Mouse (Mus musculus): Measurements from ENCODE around the gene Gys1.
A peak's percentile ranks its signal among the peaks of the same experiment; 100 is the strongest.
"Not testable (repeated sequence)": the region's sequence is repeated elsewhere in the genome, so short reads cannot be mapped to it uniquely, and the experiment has no call there.

The Gys1 gene

DNA sequence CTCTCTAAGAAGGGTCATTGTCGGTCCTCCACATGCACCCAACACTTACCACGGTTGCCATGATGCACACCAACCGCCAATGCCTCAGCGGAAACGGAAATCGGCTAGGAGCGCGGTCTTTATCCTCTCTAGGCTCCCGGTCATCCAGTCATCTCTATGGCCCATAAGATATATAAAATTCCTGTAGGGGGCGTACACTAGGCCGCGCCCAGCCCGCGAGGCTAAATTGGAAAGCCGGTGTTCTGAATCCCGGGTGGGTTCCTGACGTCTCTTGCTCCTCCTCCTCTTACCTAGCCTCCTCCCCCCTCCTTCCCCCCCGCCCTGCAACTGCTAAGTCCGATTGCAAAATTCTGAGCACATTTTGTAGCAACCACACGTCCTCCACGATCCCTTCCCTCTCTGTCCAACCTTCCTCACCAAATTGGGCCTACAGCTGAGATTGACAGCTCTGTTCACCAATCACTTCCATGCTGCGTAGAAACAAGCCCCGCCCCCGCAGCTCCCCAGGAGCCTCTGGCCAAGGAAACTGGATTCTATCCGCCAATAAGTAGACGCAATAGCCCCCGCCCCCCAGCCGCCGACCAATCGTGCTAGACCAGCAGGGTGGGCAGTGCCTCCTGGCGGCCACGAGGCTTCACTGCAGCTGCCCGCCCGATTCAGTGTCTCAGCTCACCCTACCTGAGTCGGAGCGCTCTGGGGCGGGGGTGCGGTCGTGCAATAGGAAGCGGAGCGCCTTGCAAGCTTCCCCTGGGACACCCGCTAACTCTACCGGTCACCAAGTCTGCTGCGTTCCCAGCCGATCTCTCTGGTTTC, at the start of gene Gys1:
TSS of gene Gys1 (plus strand) at position 642 of the 813 bp plus-strand sequence.
- DNase-seq (ENCODE audit: low spot score) = peak; percentile 100

DNA sequence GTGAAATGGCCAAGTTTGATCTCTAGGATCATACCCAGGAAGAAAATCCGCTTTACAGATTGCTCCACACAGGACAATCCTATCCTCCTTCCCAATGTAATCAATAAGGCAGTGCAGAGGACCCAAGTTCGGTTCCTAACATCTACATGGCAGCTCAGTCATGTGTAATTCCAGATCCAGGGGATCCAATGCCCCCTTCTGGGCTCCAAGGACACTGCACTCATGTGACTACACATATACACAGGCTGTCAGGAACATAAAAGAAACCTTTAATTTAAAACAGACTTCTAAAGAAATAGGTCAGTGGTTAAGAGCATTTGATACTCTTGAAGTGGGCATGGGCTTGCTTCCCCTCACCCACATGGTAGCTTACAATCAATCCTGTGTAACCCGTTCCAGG, 48.6 kb upstream of the Gys1 start:
- DNase-seq (ENCODE audit: low spot score) = no peak

DNA sequence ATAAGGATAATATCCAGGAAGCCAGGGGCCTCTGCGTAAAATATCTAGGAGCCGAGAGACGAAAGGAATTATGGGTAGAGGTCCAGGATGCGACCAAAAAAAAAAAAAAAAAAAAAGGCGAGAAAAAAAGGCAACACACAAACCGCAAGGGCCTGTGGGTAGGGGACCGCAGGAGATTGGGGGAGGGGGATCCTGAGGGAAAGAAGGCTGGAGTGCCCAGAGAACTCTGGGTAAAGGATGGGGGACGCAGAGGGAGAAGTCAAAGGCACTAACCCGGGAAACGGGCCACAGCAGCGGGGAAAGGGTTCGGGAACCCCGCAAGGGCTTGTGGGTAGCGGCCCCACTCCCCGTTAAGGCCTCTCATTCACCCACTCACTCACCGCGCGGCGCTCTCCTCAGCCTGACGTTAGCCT, 39.5 kb upstream of the Gys1 start:
- no peak for DNase-seq (ENCODE audit: low spot score)

DNA sequence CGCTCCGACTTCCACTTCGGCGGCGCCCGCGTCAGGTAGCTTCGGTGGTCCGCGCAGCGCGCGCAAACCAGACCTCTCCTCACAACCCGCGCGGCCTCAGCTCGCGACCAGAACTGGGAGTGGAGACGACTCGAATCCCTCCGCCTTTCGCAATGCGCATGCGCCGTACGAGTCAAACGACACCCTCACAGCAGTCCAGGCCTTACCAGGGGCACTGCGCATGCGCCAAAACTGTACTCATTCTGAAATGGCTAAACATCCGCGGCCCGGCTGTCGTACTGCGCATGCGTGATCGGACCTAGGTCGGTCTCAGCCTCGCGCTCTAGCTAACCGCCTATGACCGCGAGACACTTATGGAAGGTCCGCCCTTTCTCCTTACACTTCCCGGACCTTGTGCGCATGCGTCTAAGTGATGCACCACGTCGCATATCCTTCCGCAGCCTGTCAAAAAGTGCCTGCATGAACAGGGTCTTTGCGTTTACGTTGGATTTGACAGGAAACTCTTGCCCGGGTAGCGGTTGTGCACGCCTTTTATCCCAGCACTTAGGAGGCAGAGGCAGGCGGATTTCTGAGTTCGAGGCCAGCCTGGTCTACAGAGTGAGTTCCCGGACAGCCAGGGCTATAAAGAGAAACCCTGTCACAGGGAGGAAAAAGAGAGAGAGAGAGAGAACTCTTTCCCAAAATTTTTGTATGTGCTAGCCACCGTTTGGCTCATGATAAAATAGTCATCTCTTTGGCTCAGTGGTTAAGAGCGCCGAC, 38.9 kb upstream of the Gys1 start, which contains the start of gene Snrnp70:
TSS of gene Snrnp70 (minus strand) at position 165 of the 759 bp plus-strand sequence.
- DNase-seq (ENCODE audit: low spot score) = peak; percentile 100

DNA sequence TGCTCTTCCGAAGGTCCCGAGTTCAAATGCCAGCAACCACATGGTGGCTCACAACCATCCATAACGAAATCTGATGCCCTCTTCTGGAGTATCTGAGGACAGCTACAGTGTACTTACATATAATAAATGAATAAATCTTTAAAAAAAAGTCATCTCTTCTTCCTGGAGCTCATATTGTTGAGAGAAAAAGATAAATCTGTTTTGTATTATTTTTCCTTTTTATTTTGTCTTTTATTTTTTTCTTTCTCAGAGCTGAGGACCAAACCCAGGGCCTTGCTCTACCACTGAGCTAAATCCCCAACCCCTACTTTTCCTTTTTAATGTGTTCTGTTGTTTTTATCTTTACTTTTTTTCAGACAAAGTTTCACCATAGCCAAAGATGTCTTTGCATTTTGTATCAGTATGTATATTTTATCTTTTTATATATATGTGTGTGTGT, 38.3 kb upstream of the Gys1 start:
- DNase-seq (ENCODE audit: low spot score) = not testable (repeated sequence)

DNA sequence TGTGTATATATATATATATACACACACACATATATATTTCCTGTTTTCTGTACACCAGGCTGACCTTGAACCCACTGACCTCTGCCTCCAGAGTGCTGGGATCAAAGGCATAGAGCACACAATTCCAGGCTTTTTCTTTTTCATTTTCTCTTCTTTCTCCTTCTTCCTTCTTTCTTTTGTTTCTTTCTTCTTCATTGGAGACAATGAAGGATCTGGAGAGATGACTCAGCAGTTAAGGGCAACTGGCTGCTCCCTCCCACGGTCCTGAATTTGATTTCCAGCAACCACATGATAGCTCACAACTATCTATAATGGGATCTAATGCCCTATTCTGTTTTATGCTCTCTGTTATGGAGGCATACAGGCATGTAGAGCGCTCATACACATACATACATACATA, 37.9 kb upstream of the Gys1 start:
- no peak for DNase-seq (ENCODE audit: low spot score)

DNA sequence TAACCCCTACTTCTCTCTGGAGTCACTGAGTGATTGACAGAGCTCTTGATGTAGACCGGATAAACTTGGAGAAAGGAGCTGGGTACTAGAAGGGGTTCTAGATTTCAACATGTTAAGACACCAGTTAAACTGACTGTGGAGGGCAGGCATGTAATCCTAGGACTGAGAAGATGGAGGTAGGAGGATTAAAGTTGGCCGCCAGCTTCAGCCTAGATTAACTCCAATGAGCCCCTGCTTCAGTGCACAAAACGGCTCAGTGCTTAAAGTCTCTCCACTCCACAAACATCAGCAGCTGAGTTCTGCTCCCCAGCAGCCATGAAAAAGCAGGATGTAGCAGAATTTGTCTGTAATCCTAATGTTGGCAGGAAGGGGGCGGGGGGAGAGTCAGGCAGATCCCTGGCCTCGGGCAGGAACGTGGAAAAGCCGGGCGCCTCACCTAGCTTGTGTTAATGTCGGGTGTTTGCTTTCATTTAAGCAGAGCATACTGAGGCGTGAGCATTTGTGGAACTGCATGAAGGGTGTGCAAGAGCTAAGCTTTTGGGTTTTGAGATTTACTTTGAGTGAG, 33.0 kb upstream of the Gys1 start:
- no peak for DNase-seq (ENCODE audit: low spot score)

DNA sequence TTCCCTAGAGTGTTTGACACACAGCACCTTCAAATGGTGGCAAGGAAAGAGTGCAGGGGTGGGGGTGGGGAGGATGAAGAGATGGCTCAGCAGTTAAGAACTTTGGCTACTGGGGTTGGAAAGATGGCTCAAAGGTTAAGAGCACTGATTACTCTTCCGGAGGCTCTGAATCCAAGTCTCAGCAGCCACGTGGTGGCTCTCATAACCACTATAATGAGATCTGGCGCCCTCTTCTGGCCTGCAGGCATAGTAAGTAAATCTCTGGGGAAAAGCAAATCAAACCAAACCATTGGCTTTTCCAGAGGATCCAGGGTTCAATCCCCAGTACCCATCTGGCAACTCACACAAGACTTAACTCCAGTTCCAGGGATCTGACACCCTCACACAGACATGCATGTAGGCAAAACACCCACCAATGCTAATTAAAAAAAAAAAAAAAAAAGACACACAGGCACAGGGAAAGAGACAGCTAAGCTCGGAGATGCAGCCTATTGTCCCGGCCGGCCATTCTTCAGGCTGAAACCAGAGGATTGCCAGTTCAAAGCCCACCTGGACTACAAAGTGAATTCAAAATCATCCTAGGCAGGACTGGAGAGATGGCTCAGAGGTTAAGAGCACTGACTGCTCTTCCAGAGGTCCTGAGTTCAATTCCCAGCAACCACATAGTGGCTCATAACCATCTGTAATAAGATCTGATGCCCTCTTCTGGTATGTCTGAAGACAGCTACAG, 30.9 kb upstream of the Gys1 start:
- DNase-seq (ENCODE audit: low spot score) = peak; percentile 64

DNA sequence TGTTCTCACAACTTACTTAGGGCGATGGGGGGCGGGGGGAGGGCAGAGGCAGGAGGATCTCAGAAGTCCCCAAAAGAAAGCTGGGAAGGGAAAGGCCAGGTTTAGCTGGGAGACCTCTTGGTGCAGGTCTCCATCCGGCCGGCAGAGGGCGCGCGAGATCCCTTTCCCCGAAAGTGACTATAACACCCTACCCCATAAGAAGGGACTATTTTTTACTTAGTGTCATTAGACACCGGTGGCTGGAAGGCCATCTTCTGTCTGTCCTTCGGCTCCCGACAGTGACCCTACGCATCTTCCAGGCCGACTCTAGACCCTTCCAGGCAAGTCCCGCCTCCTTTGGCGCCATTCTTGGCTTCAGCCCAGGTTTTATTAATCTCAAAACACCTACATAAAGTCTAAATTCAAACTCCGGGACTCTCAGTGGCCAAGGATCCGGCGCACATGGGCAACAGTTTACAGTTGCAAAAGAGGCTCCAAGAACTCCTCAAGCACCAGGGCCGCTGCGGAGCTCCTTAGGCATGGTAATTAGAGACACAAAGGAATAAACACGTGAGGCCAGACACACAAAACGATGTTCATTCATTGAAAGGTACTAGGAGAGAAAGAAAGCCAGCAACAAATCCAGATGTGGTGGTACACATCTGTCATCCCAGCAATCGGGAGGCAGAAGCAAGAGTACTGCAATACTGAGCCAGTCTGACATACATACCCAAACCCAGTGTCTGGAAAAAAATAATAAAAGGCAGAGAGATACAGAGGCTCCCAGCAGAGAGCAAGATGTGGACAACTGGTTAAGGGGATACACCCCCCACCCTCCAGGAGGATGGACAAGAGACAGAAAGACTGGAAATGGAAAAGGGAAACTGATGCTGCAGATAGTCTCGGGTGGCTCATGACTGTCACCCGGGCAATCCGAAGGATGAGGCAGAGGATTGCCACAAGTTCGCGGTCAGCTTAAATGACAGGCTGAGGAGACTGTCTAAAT, 29.3 kb upstream of the Gys1 start, which contains the start of gene Kcna7:
TSS of gene Kcna7 (plus strand) at position 563 of the 985 bp plus-strand sequence.
- peak; percentile 35 for DNase-seq (ENCODE audit: low spot score)

DNA sequence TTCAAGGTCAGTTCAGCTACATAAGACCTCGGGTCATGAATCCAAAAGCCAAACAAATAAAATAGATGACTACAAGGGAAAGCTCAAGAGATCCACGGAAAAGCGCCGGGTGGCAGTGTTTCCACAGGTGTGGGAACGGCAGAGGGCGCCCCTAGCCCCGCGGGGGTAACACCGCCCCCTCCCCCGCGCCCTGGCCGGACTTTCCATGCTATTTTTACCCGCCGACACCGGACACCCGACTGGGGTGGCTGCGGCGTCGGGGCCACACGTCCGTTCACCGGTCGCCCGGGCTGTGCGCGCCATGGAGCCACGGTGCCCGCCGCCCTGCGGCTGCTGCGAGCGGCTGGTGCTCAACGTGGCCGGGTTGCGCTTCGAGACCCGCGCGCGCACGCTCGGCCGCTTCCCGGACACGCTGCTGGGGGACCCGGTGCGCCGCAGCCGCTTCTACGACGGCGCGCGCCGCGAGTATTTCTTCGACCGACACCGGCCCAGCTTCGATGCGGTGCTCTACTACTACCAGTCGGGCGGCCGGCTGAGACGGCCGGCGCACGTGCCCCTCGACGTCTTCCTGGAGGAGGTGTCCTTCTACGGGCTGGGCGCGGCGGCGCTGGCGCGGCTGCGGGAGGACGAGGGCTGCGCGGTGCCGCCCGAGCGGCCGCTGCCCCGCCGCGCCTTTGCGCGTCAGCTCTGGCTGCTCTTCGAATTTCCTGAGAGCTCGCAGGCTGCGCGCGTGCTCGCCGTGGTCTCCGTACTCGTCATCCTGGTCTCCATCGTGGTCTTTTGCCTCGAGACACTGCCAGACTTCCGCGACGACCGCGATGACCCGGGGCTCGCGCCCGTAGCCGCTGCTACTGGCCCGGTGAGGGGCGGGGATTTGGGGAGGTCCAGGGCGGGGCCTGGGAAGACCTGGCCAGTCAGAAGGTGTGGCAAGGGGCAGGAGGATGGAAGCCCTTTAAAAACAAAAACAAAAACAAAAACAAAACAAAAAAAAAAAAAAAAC, 28.2 kb upstream of the Gys1 start:
- no peak for DNase-seq (ENCODE audit: low spot score)

DNA sequence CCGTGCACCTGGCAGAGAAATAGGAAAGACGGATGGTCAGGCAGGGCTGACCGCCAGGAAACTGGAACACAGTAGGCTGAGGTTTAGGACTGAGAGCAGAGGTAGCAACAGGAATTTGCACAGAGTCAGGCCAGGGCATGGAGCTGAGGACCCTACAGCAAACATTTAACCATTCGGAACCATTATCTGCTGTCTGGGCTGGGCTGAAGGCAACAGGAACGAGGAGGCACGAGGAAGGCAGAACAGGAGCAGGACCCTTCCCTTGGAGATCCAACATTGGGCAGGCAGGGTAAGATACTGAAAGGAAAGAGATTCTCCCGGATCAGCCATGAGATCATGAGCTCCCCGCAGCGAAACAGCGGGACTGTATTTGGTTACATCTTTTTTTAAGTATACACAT, 26.8 kb upstream of the Gys1 start:
- DNase-seq (ENCODE audit: low spot score) = no peak

DNA sequence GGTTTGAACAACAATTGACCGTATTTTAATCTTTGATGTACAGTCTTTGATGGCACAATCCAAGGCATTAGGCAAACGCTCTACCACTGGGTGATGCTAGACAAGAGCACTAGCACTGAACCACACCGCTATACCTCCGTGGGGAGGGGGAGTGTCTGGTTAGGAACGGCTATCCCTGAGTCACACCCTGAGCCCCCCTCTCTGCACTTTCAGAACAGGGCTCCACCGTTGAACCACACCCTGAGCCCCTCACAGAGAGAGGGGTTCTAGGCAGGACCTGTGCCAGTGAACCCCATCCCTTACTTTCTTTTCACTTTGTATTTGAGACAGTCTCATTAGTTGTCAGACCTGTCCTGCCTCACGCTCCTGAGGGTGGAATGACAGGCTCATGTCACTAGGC, 26.3 kb upstream of the Gys1 start:
- DNase-seq (ENCODE audit: low spot score) = no peak

DNA sequence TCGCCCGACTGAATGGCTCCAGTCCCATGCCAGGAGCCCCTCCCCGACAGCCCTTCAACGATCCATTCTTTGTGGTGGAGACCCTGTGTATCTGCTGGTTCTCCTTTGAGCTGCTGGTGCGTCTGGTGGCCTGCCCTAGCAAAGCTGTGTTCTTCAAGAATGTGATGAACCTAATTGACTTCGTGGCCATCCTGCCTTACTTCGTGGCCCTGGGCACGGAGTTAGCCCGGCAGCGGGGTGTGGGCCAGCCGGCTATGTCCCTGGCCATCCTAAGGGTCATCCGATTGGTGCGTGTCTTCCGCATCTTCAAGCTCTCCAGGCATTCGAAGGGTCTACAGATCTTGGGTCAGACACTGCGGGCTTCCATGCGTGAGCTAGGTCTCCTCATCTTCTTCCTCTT, 25.7 kb upstream of the Gys1 start:
- DNase-seq (ENCODE audit: low spot score) = no peak

DNA sequence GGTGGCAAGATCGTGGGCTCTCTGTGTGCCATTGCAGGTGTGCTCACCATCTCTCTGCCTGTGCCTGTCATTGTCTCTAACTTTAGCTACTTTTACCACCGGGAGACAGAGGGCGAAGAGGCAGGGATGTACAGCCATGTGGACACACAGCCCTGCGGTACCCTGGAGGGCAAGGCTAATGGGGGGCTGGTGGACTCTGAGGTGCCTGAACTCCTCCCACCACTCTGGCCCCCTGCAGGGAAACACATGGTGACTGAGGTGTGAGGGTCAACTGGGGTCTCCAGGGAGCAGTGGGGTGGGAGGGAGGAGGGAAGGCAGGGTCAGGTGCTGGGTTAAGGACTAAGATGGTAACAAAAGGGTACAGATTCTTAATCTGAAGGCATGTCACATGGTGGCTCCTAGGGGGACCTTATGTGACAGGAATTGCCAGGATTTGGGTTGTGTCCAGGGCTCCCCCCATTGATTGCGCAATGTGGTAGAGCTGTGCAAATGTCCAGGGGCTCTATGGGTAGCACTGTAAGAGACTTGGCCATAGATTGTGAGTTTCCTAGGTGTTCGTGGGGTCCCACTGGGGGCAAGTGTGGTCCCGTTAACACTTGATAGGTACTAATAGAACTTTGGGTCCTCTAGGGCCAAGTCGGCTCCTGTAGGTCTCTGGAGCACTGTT, 25.0 kb upstream of the Gys1 start:
- no peak for DNase-seq (ENCODE audit: low spot score)

DNA sequence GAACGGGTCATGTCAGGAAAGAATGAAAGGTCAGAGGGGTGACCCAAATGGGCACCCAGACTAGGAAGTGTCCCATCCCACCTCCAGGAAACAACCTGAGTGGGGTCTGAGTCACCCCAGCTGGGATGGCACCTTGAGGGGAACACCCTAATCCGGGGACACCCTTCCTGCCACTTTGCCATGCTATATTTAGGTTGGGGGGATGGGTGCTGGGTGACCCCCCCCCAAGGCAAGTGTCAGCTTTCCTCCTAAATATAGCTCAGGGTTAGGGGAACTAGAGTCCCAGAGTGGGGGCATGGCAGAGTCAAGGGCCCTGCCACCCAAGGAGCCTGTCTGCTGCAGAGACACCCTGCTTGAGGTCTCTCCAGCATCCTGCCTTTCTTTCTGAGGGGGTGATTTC, 22.2 kb upstream of the Gys1 start:
- no peak for DNase-seq (ENCODE audit: low spot score)

DNA sequence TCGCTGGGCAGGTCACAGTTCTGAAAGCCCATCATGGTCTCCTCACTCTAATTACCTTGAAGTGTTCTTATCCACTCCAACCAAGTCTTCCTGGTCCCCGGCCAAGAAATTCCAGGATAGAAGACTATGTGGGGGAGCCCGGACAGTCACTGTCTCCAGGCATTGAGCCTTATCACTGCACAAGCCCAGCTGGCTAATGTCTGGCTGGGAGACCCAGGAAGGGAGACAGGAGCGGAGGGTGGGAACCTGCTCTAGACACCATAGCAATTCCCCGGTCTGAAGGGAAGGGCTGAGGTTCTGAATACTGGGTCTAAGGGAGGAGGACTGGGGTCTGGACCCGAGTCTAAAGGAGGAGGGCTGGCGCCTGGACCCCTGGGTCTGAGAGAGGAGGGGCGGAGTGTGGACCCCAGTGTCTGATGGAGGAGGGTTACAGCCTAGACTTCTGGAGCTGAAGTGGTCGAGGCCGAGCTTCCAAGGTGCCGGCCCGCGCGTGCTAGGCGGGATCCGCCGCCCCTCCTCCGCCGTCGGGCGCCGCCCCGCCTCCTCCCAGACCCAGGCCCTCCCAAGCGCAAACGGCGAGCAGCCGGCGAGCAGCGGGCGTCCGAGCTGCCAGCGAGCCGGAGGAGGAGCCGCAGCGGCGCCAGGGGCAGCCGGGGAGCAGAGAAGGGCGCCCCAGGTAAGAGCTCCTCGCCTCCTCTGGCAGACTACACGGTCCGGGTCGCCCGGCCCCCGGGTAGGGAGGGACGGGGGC, 21.4 kb upstream of the Gys1 start, which contains the start of gene Ntf5:
TSS of gene Ntf5 (plus strand) at position 583 of the 751 bp plus-strand sequence.
- DNase-seq (ENCODE audit: low spot score) = no peak

DNA sequence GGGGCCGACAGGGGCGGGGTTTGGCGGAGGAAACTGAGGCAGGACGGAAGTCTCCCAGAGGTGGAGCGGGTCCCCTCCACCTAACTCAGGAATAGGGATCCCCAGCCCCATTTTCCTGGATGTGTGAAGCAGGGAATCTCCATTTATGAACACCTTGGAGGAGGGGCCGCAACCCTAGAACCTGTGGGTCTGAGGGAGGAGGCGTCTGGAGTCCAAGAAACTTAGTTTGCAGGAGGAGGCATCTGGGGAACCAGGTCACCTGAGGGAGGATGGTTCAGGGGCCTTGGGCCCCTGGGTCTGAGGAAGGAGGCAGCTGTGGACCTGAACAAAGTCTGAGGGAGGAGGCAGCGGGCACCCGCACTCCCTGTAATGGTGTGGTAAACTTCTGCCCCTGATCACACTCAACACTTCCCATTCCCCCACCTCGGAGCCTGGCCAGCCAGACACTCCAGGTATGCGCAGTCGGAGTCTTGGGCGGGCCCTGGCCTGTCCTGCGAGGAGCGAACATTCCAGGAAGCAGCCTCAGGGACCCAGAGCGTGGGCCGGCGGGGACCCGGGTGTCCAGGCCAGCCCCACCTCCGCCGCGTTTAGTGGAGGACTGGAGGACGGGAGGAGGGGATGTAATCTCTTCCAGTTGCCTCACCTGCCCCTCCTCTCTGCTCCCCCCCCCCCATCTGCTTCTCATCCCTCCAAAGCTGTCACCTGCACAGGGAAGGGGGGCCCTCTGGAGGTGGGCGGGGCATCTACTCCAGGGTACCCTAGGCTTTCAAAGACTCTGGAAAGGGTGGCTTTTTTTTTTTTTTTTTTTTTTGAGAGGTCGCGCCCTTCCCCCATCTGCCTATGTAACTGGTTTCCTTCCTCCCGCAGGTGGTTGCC, 20.5 kb upstream of the Gys1 start:
- DNase-seq (ENCODE audit: low spot score) = no peak

Measured in c-Kit-positive CD71-positive TER-119-positive erythroid progenitor cells, embryonic 14.5 days (primary cell).